In genomic region chr4:116300878-116301355, GRCm38 (mm10) we compare ENCODE assay signal across 11 mouse cellular contexts.
DNase-seq lines count a peak whose midpoint lies in the region; ATAC-seq and TF ChIP-seq lines count a peak whose summit lies in the region.
"Had no signal": no experiment of that assay in that cellular context is flagged by ENCODE, and none has a peak within 500 bp of the region (broad histone marks: within the 10 kb centered on the region; RNA-seq: fewer than 3 reads in every experiment).

No protein-coding gene starts in this region.

- no peaks in the 10 kb centered on the region for H3K36me3 ChIP-seq in CH12.LX (replicated peaks in 1 of 2; ENCODE audit: control insufficient read depth in 1 of 2, insufficient read depth in 1 of 2, low read length in 1 of 2)
- peaks cover 19% of the 10 kb centered on the region for H3K36me3 ChIP-seq in embryonic facial prominence, embryonic 14.5 days (ENCODE audit: control insufficient read depth, insufficient read depth, low read length)
- peaks cover 33% of the 10 kb centered on the region for H3K36me3 ChIP-seq in limb, embryonic 14.5 days (ENCODE audit: control insufficient read depth, insufficient read depth, low read length)
- H3K36me3 ChIP-seq in hindbrain, postnatal 0 days (ENCODE audit: insufficient read depth, low read length), result peaks cover 35% of the 10 kb centered on the region

- in situ Hi-C loops in CH12.LX (cut with MboI; ENCODE audit: low pct_ligation_motif_present, low pct_unique_long_range_greater_than_20kb, low sequenced_read_pairs), result no loop called here

- peak; percentile 97 for TF ChIP-seq EP300 in CH12.LX (IDR thresholded peaks at IDR 0.05; ENCODE audit: low read length)

- peak overlapping the region; percentile 33 for H3K4me2 ChIP-seq in CH12.LX (ENCODE audit: insufficient read depth, low read depth, poor library complexity, severe bottlenecking)
- no peak overlapping the region for H3K4me2 ChIP-seq in embryonic facial prominence, embryonic 14.5 days (ENCODE audit: low read depth, low read length)
- no peak overlapping the region for H3K4me2 ChIP-seq in limb, embryonic 14.5 days (replicated peaks; ENCODE audit: low read depth, low read length, severe bottlenecking)
- no peak overlapping the region for H3K4me2 ChIP-seq in hindbrain, postnatal 0 days (ENCODE audit: low read depth, low read length)
- H3K4me2 ChIP-seq: stomach, embryonic 15.5 days had no signal

- no peak for TF ChIP-seq CTCF in layer of hippocampus, adult 2 months (conservative IDR thresholded peaks at IDR 0.05)
- TF ChIP-seq CTCF in CH12.LX (conservative IDR thresholded peaks at IDR 0.05 in 1 of 2, IDR thresholded peaks at IDR 0.05 in 1 of 2; ENCODE audit: low read depth in 2 of 2, low read length in 2 of 2), result no peak
- no peak for TF ChIP-seq CTCF in hindbrain, postnatal 0 days (IDR thresholded peaks at IDR 0.05; ENCODE audit: low read depth)

- H3K9ac ChIP-seq in CH12.LX (ENCODE audit: insufficient read depth, low read depth), result no peak overlapping the region
- H3K9ac ChIP-seq in embryonic facial prominence, embryonic 14.5 days (ENCODE audit: low read depth, low read length), result no peak overlapping the region
- no peak overlapping the region for H3K9ac ChIP-seq in limb, embryonic 14.5 days (ENCODE audit: low read depth, low read length, severe bottlenecking)
- H3K9ac ChIP-seq in hindbrain, postnatal 0 days (replicated peaks; ENCODE audit: low read length), result no peak overlapping the region
- H3K9ac ChIP-seq: stomach, embryonic 15.5 days had no signal

- 45% methylated on average over 4 of the region's 4 CpGs for WGBS in embryonic facial prominence, embryonic 14.5 days
- WGBS in limb, embryonic 14.5 days, result 50% methylated on average over 4 of the region's 4 CpGs
- 54% methylated on average over 4 of the region's 4 CpGs for WGBS in hindbrain, postnatal 0 days

- dilution Hi-C loops in CH12.LX (cut with MboI; ENCODE audit: extremely low pct_ligation_motif_present, extremely low pct_unique_long_range_greater_than_20kb, low sequenced_read_pairs), result no loop called here

- peak overlapping the region; percentile 52; the same call in 1 of the 2 replicates for H3K27ac ChIP-seq in layer of hippocampus, adult 2 months
- peak overlapping the region; percentile 74 for H3K27ac ChIP-seq in CH12.LX (ENCODE audit: insufficient read depth, low read depth)
- H3K27ac ChIP-seq in embryonic facial prominence, embryonic 14.5 days (replicated peaks; ENCODE audit: low read depth, low read length), result peak overlapping the region; percentile 71
- no peak overlapping the region for H3K27ac ChIP-seq in limb, embryonic 14.5 days (replicated peaks; ENCODE audit: low read depth, low read length)
- H3K27ac ChIP-seq in hindbrain, postnatal 0 days, result no peak overlapping the region
- H3K27ac ChIP-seq: stomach, embryonic 15.5 days had no signal

- no peaks in the 10 kb centered on the region for H3K79me2 ChIP-seq in CH12.LX (replicated peaks; ENCODE audit: control insufficient read depth, extremely low read depth, insufficient read depth, poor library complexity, severe bottlenecking)

- H3K9me3 ChIP-seq in CH12.LX (replicated peaks; ENCODE audit: low read length), result no peaks in the 10 kb centered on the region
- no peaks in the 10 kb centered on the region for H3K9me3 ChIP-seq in embryonic facial prominence, embryonic 14.5 days (ENCODE audit: control insufficient read depth, low read length)
- H3K9me3 ChIP-seq in limb, embryonic 14.5 days (ENCODE audit: control insufficient read depth, low read length), result no peaks in the 10 kb centered on the region
- H3K9me3 ChIP-seq in hindbrain, postnatal 0 days (ENCODE audit: low read length), result no peaks in the 10 kb centered on the region
- H3K9me3 ChIP-seq: stomach, embryonic 15.5 days had no signal

- no peaks in the 10 kb centered on the region for H3K27me3 ChIP-seq in CH12.LX (replicated peaks)
- H3K27me3 ChIP-seq in embryonic facial prominence, embryonic 14.5 days (replicated peaks; ENCODE audit: control insufficient read depth, insufficient read depth, low read length), result no peaks in the 10 kb centered on the region
- H3K27me3 ChIP-seq in limb, embryonic 14.5 days (ENCODE audit: control insufficient read depth, insufficient read depth, low read length), result no peaks in the 10 kb centered on the region
- H3K27me3 ChIP-seq in hindbrain, postnatal 0 days (ENCODE audit: insufficient read depth, low read length), result no peaks in the 10 kb centered on the region
- H3K27me3 ChIP-seq: stomach, embryonic 15.5 days had no signal

- TF ChIP-seq POLR2A in CH12.LX (IDR thresholded peaks at IDR 0.05; ENCODE audit: low read depth, low read length), result peak; percentile 44
- no peak for TF ChIP-seq POLR2A in limb, embryonic 14.5 days (IDR thresholded peaks at IDR 0.05; ENCODE audit: borderline replicate concordance, extremely low read depth, insufficient read depth, insufficient read length)

- no peak; the same call in 1 of the 2 replicates for TF ChIP-seq RAD21 in CH12.LX (IDR thresholded peaks at IDR 0.05; ENCODE audit: low read depth, low read length)

- H3K4me3 ChIP-seq in layer of hippocampus, adult 2 months, result no peak overlapping the region
- H3K4me3 ChIP-seq in CH12.LX (replicated peaks in 1 of 3; ENCODE audit: low read depth in 2 of 3, low read length in 2 of 3, poor library complexity in 1 of 3), result no peak overlapping the region
- H3K4me3 ChIP-seq in embryonic facial prominence, embryonic 14.5 days (ENCODE audit: low read depth, low read length), result no peak overlapping the region
- H3K4me3 ChIP-seq in limb, embryonic 14.5 days (replicated peaks; ENCODE audit: low read length), result no peak overlapping the region
- no peak overlapping the region for H3K4me3 ChIP-seq in hindbrain, postnatal 0 days (ENCODE audit: low read length)
- H3K4me3 ChIP-seq: stomach, embryonic 15.5 days had no signal

- DNase-seq in layer of hippocampus, adult 2 months (ENCODE audit: low spot score in 2 of 2), result peak in 1 of 2 experiments; percentile 7
- DNase-seq in layer of hippocampus, adult 9-11 months, result no peak
- DNase-seq in CH12.LX (ENCODE audit: extremely low read depth), result peak; percentile 94
- peak; percentile 80 for DNase-seq in embryonic facial prominence, embryonic 14.5 days (ENCODE audit: low spot score)
- DNase-seq in limb, embryonic 14.5 days (ENCODE audit: low spot score), result peak; percentile 47
- no peak for DNase-seq in hindbrain, postnatal 0 days (ENCODE audit: low spot score)
- no peak for DNase-seq in spleen, postnatal 36 days (ENCODE audit: low spot score in 2 of 2)
- no peak for DNase-seq in left cerebral cortex, adult 8-10 months (ENCODE audit: low spot score in 2 of 2)
- DNase-seq: kidney, postnatal 4 days had no signal

- peak; percentile 88 for ATAC-seq in embryonic facial prominence, embryonic 14.5 days (ENCODE audit: low read depth)
- peak; percentile 60 for ATAC-seq in limb, embryonic 14.5 days (ENCODE audit: low FRiP score, low read depth)
- no peak for ATAC-seq in hindbrain, postnatal 0 days
- ATAC-seq: forebrain, embryonic 14.5 days had no signal

- peaks cover 13 to 41% of the 10 kb centered on the region in 2 experiments for H3K4me1 ChIP-seq in CH12.LX (ENCODE audit: control insufficient read depth in 1 of 2, insufficient read depth in 2 of 2)
- no peaks in the 10 kb centered on the region for H3K4me1 ChIP-seq in embryonic facial prominence, embryonic 14.5 days (ENCODE audit: control insufficient read depth, insufficient read depth, low read length)
- no peaks in the 10 kb centered on the region for H3K4me1 ChIP-seq in limb, embryonic 14.5 days (ENCODE audit: control insufficient read depth, insufficient read depth, low read length)
- no peaks in the 10 kb centered on the region for H3K4me1 ChIP-seq in hindbrain, postnatal 0 days (ENCODE audit: insufficient read depth, low read length)
- H3K4me1 ChIP-seq: stomach, embryonic 15.5 days had no signal

TF ChIP-seq in CH12.LX, 34 proteins besides CTCF, POLR2A, EP300 and RAD21 (continues in another document):
- TF ChIP-seq UBTF (IDR thresholded peaks at IDR 0.05; ENCODE audit: low read depth, low read length), result no peak
- TF ChIP-seq SMC3 (IDR thresholded peaks at IDR 0.05; ENCODE audit: low read depth, low read length), result no peak
- no peak for TF ChIP-seq ZKSCAN1 (IDR thresholded peaks at IDR 0.05; ENCODE audit: borderline replicate concordance, low read depth, low read length)
- peak; percentile 99 for TF ChIP-seq IRF4 (IDR thresholded peaks at IDR 0.05; ENCODE audit: low read depth, low read length)
- no peak for TF ChIP-seq ELF1 (IDR thresholded peaks at IDR 0.05; ENCODE audit: low read depth, low read length)
- no peak; the same call in 1 of the 2 replicates for TF ChIP-seq HCFC1 (IDR thresholded peaks at IDR 0.05; ENCODE audit: low read depth, low read length)
- peak; percentile 99 for TF ChIP-seq MEF2A (IDR thresholded peaks at IDR 0.05; ENCODE audit: borderline replicate concordance, low read depth, low read length)
- peak; percentile 57 for TF ChIP-seq USF2 (conservative IDR thresholded peaks at IDR 0.05; ENCODE audit: low read depth, low read length)
- TF ChIP-seq TBP (conservative IDR thresholded peaks at IDR 0.05; ENCODE audit: low read depth, low read length), result peak; percentile 40; the same call in 1 of the 2 replicates
- no peak for TF ChIP-seq CHD1 (IDR thresholded peaks at IDR 0.05; ENCODE audit: low read depth, low read length)
- peak; percentile 98 for TF ChIP-seq JUN (IDR thresholded peaks at IDR 0.05; ENCODE audit: insufficient read depth, low read depth, low read length)
- no peak; the same call in 1 of the 2 replicates for TF ChIP-seq RCOR1 (conservative IDR thresholded peaks at IDR 0.05; ENCODE audit: low read depth, low read length)
- TF ChIP-seq CHD2 (IDR thresholded peaks at IDR 0.05; ENCODE audit: low read length), result peak; percentile 71
- no peak for TF ChIP-seq ZMIZ1 (IDR thresholded peaks at IDR 0.05; ENCODE audit: low read depth, low read length)
- no peak for TF ChIP-seq GABPA (IDR thresholded peaks at IDR 0.05; ENCODE audit: insufficient replicate concordance, low read depth, low read length)
- peak; percentile 94 for TF ChIP-seq ETS1 (conservative IDR thresholded peaks at IDR 0.05; ENCODE audit: low read depth, low read length)
- TF ChIP-seq MAFK (IDR thresholded peaks at IDR 0.05; ENCODE audit: insufficient replicate concordance, low read length), result peak; percentile 73
- no peak for TF ChIP-seq POLR2AphosphoS2 (IDR thresholded peaks at IDR 0.05; ENCODE audit: low read depth, low read length)
- TF ChIP-seq JUND (conservative IDR thresholded peaks at IDR 0.05; ENCODE audit: low read depth, low read length), result peak; percentile 98
- peak; percentile 41; the same call in 1 of the 2 replicates for TF ChIP-seq MYC (IDR thresholded peaks at IDR 0.05; ENCODE audit: low read depth, low read length)
- peak; percentile 73; the same call in 1 of the 2 replicates for TF ChIP-seq MXI1 (IDR thresholded peaks at IDR 0.05; ENCODE audit: low read depth, low read length)
- TF ChIP-seq MAZ (IDR thresholded peaks at IDR 0.05; ENCODE audit: low read depth, low read length), result no peak
- TF ChIP-seq MAX (IDR thresholded peaks at IDR 0.05; ENCODE audit: low read length), result peak; percentile 80
- peak; percentile 69 for TF ChIP-seq USF1 (IDR thresholded peaks at IDR 0.05; ENCODE audit: low read depth, low read length)

Comparison
In these comparisons a context has a peak if more than half of its experiments do, and no peak if none do; other contexts are left out.
1. DNase-seq: peak in CH12.LX (single experiment), embryonic facial prominence, embryonic 14.5 days (single experiment) and limb, embryonic 14.5 days (single experiment); none in layer of hippocampus, adult 9-11 months (single experiment), hindbrain, postnatal 0 days (single experiment), spleen, postnatal 36 days (0 of 2) and left cerebral cortex, adult 8-10 months (0 of 2).
2. H3K27ac ChIP-seq: peak in layer of hippocampus, adult 2 months (single experiment), CH12.LX (single experiment) and embryonic facial prominence, embryonic 14.5 days (single experiment); none in limb, embryonic 14.5 days (single experiment) and hindbrain, postnatal 0 days (single experiment).